Comparison of ENCODE assay signal across 8 mouse cellular contexts in genomic region chr9:31279885-31280365, GRCm38 (mm10). TPM values are rescaled to one million over a fixed set of nuclear protein-coding genes. Genes with fewer than 3 reads are reported as not detected.
A peak's percentile ranks its signal among the peaks of the same experiment; 100 is the strongest.
DNase-seq lines count a peak whose midpoint lies in the region; ATAC-seq and TF ChIP-seq lines count a peak whose summit lies in the region.

No protein-coding gene starts in this region.

- H3K27ac ChIP-seq in kidney, embryonic 15.5 days: peak overlapping the region; percentile 99
- H3K27ac ChIP-seq in forebrain, postnatal 0 days (ENCODE audit: low read depth, low read length): peak overlapping the region; percentile 98
- peak overlapping the region; percentile 99 for H3K27ac ChIP-seq in limb, embryonic 12.5 days
- H3K27ac ChIP-seq in midbrain, embryonic 12.5 days (replicated peaks): peak overlapping the region; percentile 100

- H3K9ac ChIP-seq in kidney, embryonic 15.5 days: peak overlapping the region; percentile 84
- peak overlapping the region; percentile 97 for H3K9ac ChIP-seq in forebrain, postnatal 0 days
- H3K9ac ChIP-seq in limb, embryonic 12.5 days (replicated peaks): peak overlapping the region; percentile 98
- peak overlapping the region; percentile 100 for H3K9ac ChIP-seq in midbrain, embryonic 12.5 days (replicated peaks)

- H3K4me1 ChIP-seq in kidney, embryonic 15.5 days: peaks cover 22% of the 10 kb centered on the region
- peaks cover 12% of the 10 kb centered on the region; the same call in 1 of the 2 replicates for H3K4me1 ChIP-seq in forebrain, postnatal 0 days (ENCODE audit: insufficient read depth)
- H3K4me1 ChIP-seq in limb, embryonic 12.5 days (replicated peaks): peaks cover 26% of the 10 kb centered on the region
- peaks cover 26% of the 10 kb centered on the region for H3K4me1 ChIP-seq in midbrain, embryonic 12.5 days

- ATAC-seq in kidney, embryonic 15.5 days (replicated peaks; ENCODE audit: low FRiP score): peak; percentile 83
- ATAC-seq in activated CD4-positive, CD25-positive, alpha-beta regulatory T cell, adult 4 months: peak; percentile 74
- ATAC-seq in forebrain, postnatal 0 days: peak; percentile 93
- peak; percentile 84; the same call in 1 of the 2 replicates for ATAC-seq in limb, embryonic 12.5 days (ENCODE audit: insufficient number of reproducible peaks, insufficient read depth, low FRiP score, low TSS enrichment, low read depth)
- ATAC-seq in midbrain, embryonic 12.5 days (ENCODE audit: low FRiP score, low read depth): peak; percentile 85

- H3K9me3 ChIP-seq in kidney, embryonic 15.5 days (replicated peaks): no peaks in the 10 kb centered on the region
- H3K9me3 ChIP-seq in forebrain, postnatal 0 days (ENCODE audit: low read length): no peaks in the 10 kb centered on the region
- no peaks in the 10 kb centered on the region for H3K9me3 ChIP-seq in limb, embryonic 12.5 days
- H3K9me3 ChIP-seq in midbrain, embryonic 12.5 days: no peaks in the 10 kb centered on the region

- under 1% methylated on average over 25 of the region's 25 CpGs for WGBS in kidney, embryonic 15.5 days
- under 1% methylated on average over 25 of the region's 25 CpGs for WGBS in forebrain, postnatal 0 days
- under 1% methylated on average over 25 of the region's 25 CpGs for WGBS in limb, embryonic 12.5 days
- WGBS in midbrain, embryonic 12.5 days: under 1% methylated on average over 25 of the region's 25 CpGs

- peak overlapping the region; percentile 68 for H3K4me3 ChIP-seq in kidney, embryonic 15.5 days (replicated peaks)
- peak overlapping the region; percentile 79 for H3K4me3 ChIP-seq in forebrain, postnatal 0 days (ENCODE audit: low read depth, low read length)
- peak overlapping the region; percentile 81 for H3K4me3 ChIP-seq in limb, embryonic 12.5 days (replicated peaks)
- H3K4me3 ChIP-seq in midbrain, embryonic 12.5 days: peak overlapping the region; percentile 92

- H3K4me2 ChIP-seq in kidney, embryonic 15.5 days: peak overlapping the region; percentile 77
- peak overlapping the region; percentile 78 for H3K4me2 ChIP-seq in forebrain, postnatal 0 days (ENCODE audit: low read depth)
- peak overlapping the region; percentile 73 for H3K4me2 ChIP-seq in limb, embryonic 12.5 days
- peak overlapping the region; percentile 71 for H3K4me2 ChIP-seq in midbrain, embryonic 12.5 days (replicated peaks)

- TF ChIP-seq CTCF in forebrain, postnatal 0 days (IDR thresholded peaks at IDR 0.05; ENCODE audit: low read depth): no peak

- H3K36me3 ChIP-seq in kidney, embryonic 15.5 days: no peaks in the 10 kb centered on the region
- H3K36me3 ChIP-seq in forebrain, postnatal 0 days (ENCODE audit: insufficient read depth): 0 out of 2 replicates have a peak, but pooled peaks cover 3% of the 10 kb centered on the region
- no peaks in the 10 kb centered on the region for H3K36me3 ChIP-seq in limb, embryonic 12.5 days
- H3K36me3 ChIP-seq in midbrain, embryonic 12.5 days: no peaks in the 10 kb centered on the region

- DNase-seq in kidney, adult 8-10 months: no peak
- no peak for DNase-seq in forebrain, postnatal 0 days
- peak; percentile 80 for DNase-seq in thymus, postnatal 4 days
- DNase-seq in embryo, embryonic 10 days (ENCODE audit: low spot score): no peak

- no peaks in the 10 kb centered on the region for H3K27me3 ChIP-seq in kidney, embryonic 15.5 days
- H3K27me3 ChIP-seq in forebrain, postnatal 0 days (ENCODE audit: insufficient read depth, low read length): no peaks in the 10 kb centered on the region
- no peaks in the 10 kb centered on the region for H3K27me3 ChIP-seq in limb, embryonic 12.5 days
- no peaks in the 10 kb centered on the region for H3K27me3 ChIP-seq in midbrain, embryonic 12.5 days

RNA-seq across cellular contexts. Expression of gene Prdm10, which starts 0.4 kb away (rescaled TPM):
- 4.9 and 5.4 TPM in 2 replicates for polyA plus RNA-seq in kidney, embryonic 15.5 days (2015; fragmentation: Nextera tagmentation; extraction: Ambion mirVana)
- 1 to 10 TPM; 7.3 to 7.8 TPM for polyA plus RNA-seq in activated CD4-positive, CD25-positive, alpha-beta regulatory T cell, adult 4 months (2017; shearing (Covaris generic))
- 13.2 and 16.0 TPM in 2 replicates for total RNA-seq in forebrain, postnatal 0 days (2014; rRNA removed)
- 3.4 and 5.1 TPM in 2 replicates for polyA plus RNA-seq in forebrain, postnatal 0 days (2015; fragmentation: Nextera tagmentation; extraction: Ambion mirVana)
- 6.3 and 6.4 TPM in 2 replicates for polyA plus RNA-seq in limb, embryonic 12.5 days (2016; fragmentation: Nextera tagmentation; extraction: Ambion mirVana)
- polyA plus RNA-seq in midbrain, embryonic 12.5 days (2016; fragmentation: Nextera tagmentation; extraction: Ambion mirVana): 10.1 and 10.2 TPM in 2 replicates
